26 mouse cellular contexts compared by ENCODE assay signal in the genomic region with DNA sequence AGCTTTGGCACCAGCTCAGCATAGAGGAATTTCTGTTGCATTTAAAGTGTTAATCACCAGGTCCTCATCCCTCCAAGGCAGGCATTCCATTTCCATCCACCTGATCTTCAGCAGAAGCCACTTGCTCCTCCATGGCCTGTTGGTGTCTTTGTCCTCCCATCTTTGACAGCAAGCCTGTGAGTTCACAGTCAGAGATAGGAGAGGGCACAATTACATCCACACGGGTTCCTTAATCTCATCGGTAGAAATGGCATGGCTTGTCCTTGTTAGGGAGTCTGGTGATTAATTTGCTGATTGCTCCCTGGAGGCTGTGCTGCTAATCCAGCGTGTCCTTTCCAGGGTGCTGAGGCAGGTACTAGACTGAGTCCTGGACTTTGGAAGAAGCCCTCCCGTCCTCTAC. TPM values are rescaled to one million over a fixed set of nuclear protein-coding genes. Genes with fewer than 3 reads are reported as not detected.
DNase-seq lines count a peak whose midpoint lies in the region; ATAC-seq and TF ChIP-seq lines count a peak whose summit lies in the region.
"Had no signal": no experiment of that assay in that cellular context is flagged by ENCODE, and none has a peak within 500 bp of the region (broad histone marks: within the 10 kb centered on the region; RNA-seq: fewer than 3 reads in every experiment).

No protein-coding gene starts in this region.

- peaks cover under 1% of the 10 kb centered on the region for H3K27me3 ChIP-seq in megakaryocyte, embryonic 14.5 days (replicated peaks)
- H3K27me3 ChIP-seq in E14TG2a.4 (ENCODE audit: insufficient read depth, low read length), result peaks cover 9% of the 10 kb centered on the region; the same call in 1 of the 2 replicates
- H3K27me3 ChIP-seq: embryonic facial prominence, embryonic 13.5 days; embryonic facial prominence, embryonic 15.5 days; Patski had no signal

- no peak overlapping the region for H3K27ac ChIP-seq in layer of hippocampus, adult 2 months
- H3K27ac ChIP-seq: forebrain, embryonic 10.5 days; forebrain, embryonic 12.5 days had no signal

- peaks cover 19% of the 10 kb centered on the region for H3K36me3 ChIP-seq in megakaryocyte, embryonic 14.5 days (replicated peaks; ENCODE audit: low read length)
- no peaks in the 10 kb centered on the region for H3K36me3 ChIP-seq in E14TG2a.4 (ENCODE audit: insufficient read depth, low read length)
- H3K36me3 ChIP-seq: embryonic facial prominence, embryonic 13.5 days; embryonic facial prominence, embryonic 15.5 days; forebrain, embryonic 10.5 days; forebrain, embryonic 12.5 days; G1E had no signal

- peak overlapping the region; percentile 55 for H3K4me3 ChIP-seq in megakaryocyte, embryonic 14.5 days (replicated peaks)
- peak overlapping the region; percentile 56 for H3K4me3 ChIP-seq in E14TG2a.4 (replicated peaks; ENCODE audit: low read length)
- H3K4me3 ChIP-seq in layer of hippocampus, adult 2 months, result no peak overlapping the region
- H3K4me3 ChIP-seq: embryonic facial prominence, embryonic 13.5 days; embryonic facial prominence, embryonic 15.5 days; erythroblast, embryonic 14.5 days; forebrain, embryonic 10.5 days; forebrain, embryonic 12.5 days had no signal

- DNase-seq in layer of hippocampus, adult 2 months (ENCODE audit: low spot score in 2 of 2), result no peak
- DNase-seq in adrenal gland, adult 2 months, result no peak
- DNase-seq: adrenal gland, postnatal 10 days; adrenal gland, postnatal 25 days; cerebellum, adult 11 months; cerebellum, adult 18-20 months; cerebellum, adult 8-10 months; cerebellum, adult 9-11 months; cerebellum, postnatal 14 days; cerebellum, postnatal 36 days; embryo, embryonic 11 days had no signal

- H3K4me1 ChIP-seq in megakaryocyte, embryonic 14.5 days, result peaks cover 76% of the 10 kb centered on the region
- peaks cover 89% of the 10 kb centered on the region for H3K4me1 ChIP-seq in E14TG2a.4 (replicated peaks; ENCODE audit: low read depth, low read length)

- ATAC-seq in megakaryocyte, adult 5-6 weeks (ENCODE audit: poor library complexity, severe bottlenecking), result no peak
- ATAC-seq: activated CD4-positive, CD25-positive, alpha-beta regulatory T cell, adult 4 months; forebrain, embryonic 14.5 days; forebrain, embryonic 16.5 days; Patski had no signal

- no peaks in the 10 kb centered on the region for H3K9me3 ChIP-seq in megakaryocyte, embryonic 14.5 days
- no peaks in the 10 kb centered on the region for H3K9me3 ChIP-seq in E14TG2a.4 (ENCODE audit: low read length)
- H3K9me3 ChIP-seq: embryonic facial prominence, embryonic 13.5 days; embryonic facial prominence, embryonic 15.5 days; forebrain, embryonic 10.5 days; forebrain, embryonic 12.5 days; G1E had no signal

- no peak for TF ChIP-seq CTCF in E14TG2a.4 (conservative IDR thresholded peaks at IDR 0.05; ENCODE audit: low read length)
- TF ChIP-seq CTCF in layer of hippocampus, adult 2 months (conservative IDR thresholded peaks at IDR 0.05), result no peak

RNA-seq across cellular contexts. Expression of a gene that starts 3.6 kb away (rescaled TPM):
- 9.5 and 30.5 TPM in 2 replicates for polyA plus RNA-seq in megakaryocyte, embryonic 14.5 days (2012; ENCODE audit: insufficient read depth, low replicate concordance)
- not detected in 2 replicates for total RNA-seq in megakaryocyte, adult 5-6 weeks (2015)
- total RNA-seq in megakaryocyte, adult 5-6 weeks (2017), result not detected in 2 replicates
- total RNA-seq in layer of hippocampus, adult 2 months (2021), result 1 to 10 TPM; 6.3 to 6.7 TPM
- total RNA-seq in adrenal gland, adult 2 months (2021), result 1 to 10 TPM; 3.0 to 4.6 TPM
- polyA plus RNA-seq in adrenal gland, adult 2 months (2012; rRNA removed), result 1.5 and 3.3 TPM in 2 replicates
- total RNA-seq: common myeloid progenitor, adult 5-6 weeks; G1E had no signal
- polyA plus RNA-seq: erythroblast, embryonic 14.5 days; G1E had no signal

RNA-seq across cellular contexts. Expression of a gene that starts 22.7 kb away (rescaled TPM):
- polyA plus RNA-seq in megakaryocyte, embryonic 14.5 days (2012; ENCODE audit: insufficient read depth, low replicate concordance), result 30.6 and 32.8 TPM in 2 replicates
- total RNA-seq in megakaryocyte, adult 5-6 weeks (2015), result 18.6 and 26.6 TPM in 2 replicates
- 10.3 and 13.4 TPM in 2 replicates for total RNA-seq in megakaryocyte, adult 5-6 weeks (2017)
- 10 to 100 TPM; 32.5 to 44.4 TPM for total RNA-seq in layer of hippocampus, adult 2 months (2021)
- 10 to 100 TPM; 20.3 to 24.5 TPM for total RNA-seq in adrenal gland, adult 2 months (2021)
- polyA plus RNA-seq in adrenal gland, adult 2 months (2012; rRNA removed), result 38.9 and 43.9 TPM in 2 replicates

RNA-seq across cellular contexts. Expression of a gene that starts 28.1 kb away (rescaled TPM):
- polyA plus RNA-seq in megakaryocyte, embryonic 14.5 days (2012; ENCODE audit: insufficient read depth, low replicate concordance), result 0.01 TPM in 1 of 2 replicates, not detected in the other
- 0.02 and 0.29 TPM in 2 replicates for total RNA-seq in megakaryocyte, adult 5-6 weeks (2015)
- total RNA-seq in megakaryocyte, adult 5-6 weeks (2017), result 0.15 TPM in 1 of 2 replicates, not detected in the other
- 1 to 10 TPM; 2.0 to 3.1 TPM for total RNA-seq in layer of hippocampus, adult 2 months (2021)
- 1 to 10 TPM; 1.3 to 1.9 TPM for total RNA-seq in adrenal gland, adult 2 months (2021)
- polyA plus RNA-seq in adrenal gland, adult 2 months (2012; rRNA removed), result 1.3 and 1.6 TPM in 2 replicates
- polyA plus RNA-seq: erythroblast, embryonic 14.5 days had no signal

RNA-seq across cellular contexts. Expression of a gene that starts 34.8 kb away (rescaled TPM):
- polyA plus RNA-seq in megakaryocyte, embryonic 14.5 days (2012; ENCODE audit: insufficient read depth, low replicate concordance), result 0.17 TPM in 1 of 2 replicates, not detected in the other
- total RNA-seq in megakaryocyte, adult 5-6 weeks (2015), result 1.7 and 1.9 TPM in 2 replicates
- 0.73 TPM in 1 of 2 replicates, not detected in the other for total RNA-seq in megakaryocyte, adult 5-6 weeks (2017)
- 10 to 100 TPM; 15.0 to 16.2 TPM for total RNA-seq in layer of hippocampus, adult 2 months (2021)
- 1 to 10 TPM in 1 of 2 experiments, under 1 TPM in 1; 0.95 to 1.1 TPM for total RNA-seq in adrenal gland, adult 2 months (2021)
- polyA plus RNA-seq in adrenal gland, adult 2 months (2012; rRNA removed), result 2.3 and 2.5 TPM in 2 replicates
- total RNA-seq: common myeloid progenitor, adult 5-6 weeks had no signal

RNA-seq across cellular contexts. Expression of a gene that starts 38.2 kb away (rescaled TPM):
- not detected in 2 replicates for polyA plus RNA-seq in megakaryocyte, embryonic 14.5 days (2012; ENCODE audit: insufficient read depth, low replicate concordance)
- total RNA-seq in megakaryocyte, adult 5-6 weeks (2015), result 0.04 TPM in 1 of 2 replicates, not detected in the other
- total RNA-seq in megakaryocyte, adult 5-6 weeks (2017), result 0.04 and 0.53 TPM in 2 replicates
- total RNA-seq in layer of hippocampus, adult 2 months (2021), result under 1 TPM; 0.12 to 0.87 TPM
- total RNA-seq in adrenal gland, adult 2 months (2021), result under 1 TPM; 0.21 to 0.35 TPM
- polyA plus RNA-seq in adrenal gland, adult 2 months (2012; rRNA removed), result 0.02 TPM in 1 of 2 replicates, not detected in the other
- total RNA-seq: common myeloid progenitor, adult 5-6 weeks had no signal
- polyA plus RNA-seq: embryonic facial prominence, embryonic 11.5 days; forebrain, embryonic 12.5 days had no signal
